Mouse (Mus musculus) left cerebral cortex, postnatal 14 days (tissue): ENCODE measurements around the gene Ablim1. TPM values are rescaled to one million over a fixed set of nuclear protein-coding genes. Genes with fewer than 3 reads are reported as not detected.
A peak's percentile ranks its signal among the peaks of the same experiment; 100 is the strongest.

Experiments
- DNase-seq, 2 experiments: peaks; one replicate each; pipeline ENCODE4 v3.0.0; 2021 to 2022; ENCODE audit warnings: low spot score in 2 of 2, mixed read lengths in 1 of 2
- intact Hi-C: fragments of 180-260 bp; cut with DNase I; formaldehyde crosslinking; loops from one replicate; pipeline ENCODE4 v1.15.1; 2025
- total RNA-seq, 2 experiments: library from RNA; stranded (reverse); gene quantifications; 2 replicates each; pipeline ENCODE4 v1.2.3; 2021

Ablim1 gene
- total RNA-seq, 2 experiments from 2014 or later, result 105 to 120 TPM

- DNase-seq, result peak in 1 of 2 experiments; percentile 37
- intact Hi-C loops, result no loop called here
These were observed 235.7 kb downstream of the Ablim1 start for GRCm38 (mm10) chr19:57078867-57079605.

DNA sequence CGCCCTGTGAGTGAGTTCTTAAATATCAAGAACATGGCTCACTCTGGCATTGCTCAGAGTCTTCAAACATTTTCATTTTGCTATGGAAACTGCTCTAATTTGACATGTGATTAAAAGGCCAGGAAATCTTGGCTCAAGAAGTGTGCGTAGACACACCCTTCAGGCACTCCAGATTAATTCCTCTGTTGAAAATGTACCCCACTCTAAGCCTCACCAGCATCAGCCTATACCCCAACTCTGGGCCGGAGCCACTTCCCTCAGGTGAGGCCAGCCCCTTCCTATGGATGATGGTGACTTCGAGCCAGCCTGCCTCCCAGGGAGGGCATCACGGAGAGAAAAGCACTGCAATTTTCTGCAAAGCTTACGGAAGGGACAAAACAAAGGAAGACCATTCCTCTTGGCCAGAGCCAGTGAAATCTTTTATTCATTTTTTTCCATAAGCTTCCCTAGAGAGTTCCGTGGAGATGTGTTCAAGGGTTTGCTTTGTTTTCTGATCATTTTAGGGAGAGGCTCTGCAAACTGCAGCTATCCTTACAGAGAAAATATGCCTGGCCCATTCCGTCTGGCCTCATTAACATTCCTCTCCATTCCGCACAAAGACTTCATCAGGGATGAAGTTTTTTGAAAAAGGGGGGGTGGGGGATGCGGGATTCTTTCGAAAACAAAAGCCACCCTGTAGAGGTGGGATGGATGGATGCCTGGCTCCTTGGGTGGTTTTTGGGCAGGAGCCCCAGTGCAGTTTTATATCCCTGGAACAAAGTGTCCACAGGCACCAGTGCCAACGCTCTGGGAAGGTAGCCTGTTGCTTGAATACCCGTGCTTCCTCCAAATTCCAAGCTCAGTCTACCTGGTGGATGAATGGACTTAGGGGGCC, 236.7 kb downstream of the Ablim1 start:
- no peak for DNase-seq
- intact Hi-C loops, result no loop called here

GRCm38 (mm10) chr19:57073450-57073849, 241.3 kb downstream of the Ablim1 start:
- DNase-seq, result no peak
- intact Hi-C loops, result no loop called here

GRCm38 (mm10) chr19:57072756-57073155, 242.0 kb downstream of the Ablim1 start:
- DNase-seq, result no peak
- intact Hi-C loops, result no loop called here

DNA sequence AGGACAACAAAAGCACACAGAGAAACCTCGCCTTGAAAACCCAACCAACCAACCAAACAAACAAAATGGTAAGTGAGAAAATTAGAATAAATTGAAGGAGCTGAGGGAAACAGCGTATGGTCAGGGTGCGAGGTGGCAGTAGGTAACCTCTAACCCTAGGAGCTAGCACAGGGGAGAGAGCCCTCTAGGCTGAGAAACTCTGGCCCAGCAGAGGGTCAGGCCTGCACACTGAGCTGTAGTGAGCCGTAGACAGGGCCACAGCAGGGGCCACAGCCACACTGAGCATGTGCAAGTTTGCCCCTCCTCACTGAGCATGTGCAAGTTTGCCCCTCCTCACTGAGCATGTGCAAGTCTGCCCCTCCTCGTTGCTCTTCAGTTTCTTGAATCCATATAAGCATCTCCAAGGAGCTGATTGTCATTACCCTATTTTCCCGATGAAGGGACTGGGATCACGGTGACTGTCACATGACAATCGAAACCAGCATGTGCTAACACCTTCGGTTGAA, 247.6 kb downstream of the Ablim1 start:
- no peak for DNase-seq
- intact Hi-C loops, result loop anchor here (2.0 to 5.0 kb wide), 3 partner anchors 40 to 260 kb away; no protein-coding TSS in a partner anchor

DNA sequence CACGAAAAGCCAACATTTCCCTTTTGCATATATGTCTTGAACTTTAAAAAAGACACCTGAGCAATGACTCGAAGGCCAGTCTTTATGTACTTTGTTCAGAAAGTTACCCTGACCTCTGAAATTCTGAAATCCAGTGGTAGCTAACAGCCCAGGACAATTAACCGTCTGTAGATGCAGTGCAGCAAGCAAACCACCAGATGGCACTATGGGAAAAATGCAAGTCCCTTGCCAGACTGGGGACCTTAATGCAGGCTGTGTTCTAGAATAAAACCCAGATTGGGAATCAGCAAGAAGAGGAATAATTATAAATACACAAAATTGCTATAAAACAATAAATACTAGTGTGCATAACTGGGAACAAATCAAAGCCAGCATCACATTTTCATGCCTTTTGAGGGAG, 248.4 kb downstream of the Ablim1 start:
- intact Hi-C loops, result loop anchor here (2.0 to 5.0 kb wide), 3 partner anchors 41 to 261 kb away; no protein-coding TSS in a partner anchor
- peak; percentile 72 to 79 for DNase-seq

- intact Hi-C loops, result no loop called here
- no peak for DNase-seq
These were observed 252.0 kb downstream of the Ablim1 start for GRCm38 (mm10) chr19:57062746-57063145.

DNA sequence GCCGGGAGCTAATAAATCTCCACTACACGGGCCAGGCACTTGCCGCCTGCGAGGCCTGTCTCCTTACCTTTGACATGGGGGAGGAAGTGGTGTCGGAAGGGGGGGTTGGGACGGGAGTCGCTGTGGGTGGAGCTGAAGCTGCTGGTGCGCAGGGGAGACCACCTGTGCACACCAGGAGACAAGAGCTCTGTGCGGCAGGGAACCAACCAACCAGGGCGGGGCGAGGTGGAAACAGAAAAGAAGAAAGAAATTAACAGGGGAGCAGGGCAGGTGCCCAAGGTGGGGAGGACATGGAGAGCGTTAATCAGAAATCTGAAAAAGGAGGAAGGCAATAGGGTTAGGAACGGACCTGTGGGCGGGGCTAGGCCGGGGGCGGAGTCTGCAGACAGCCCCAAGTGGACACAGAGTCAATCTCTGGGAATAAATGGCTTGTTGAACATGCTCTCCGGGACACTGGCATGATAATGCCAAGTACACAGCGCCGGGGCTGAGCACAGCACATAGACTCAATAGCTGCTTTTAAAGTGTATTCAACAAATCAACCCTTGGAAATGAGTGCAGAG, 255.6 kb downstream of the Ablim1 start:
- no peak for DNase-seq
- intact Hi-C loops, result no loop called here

DNA sequence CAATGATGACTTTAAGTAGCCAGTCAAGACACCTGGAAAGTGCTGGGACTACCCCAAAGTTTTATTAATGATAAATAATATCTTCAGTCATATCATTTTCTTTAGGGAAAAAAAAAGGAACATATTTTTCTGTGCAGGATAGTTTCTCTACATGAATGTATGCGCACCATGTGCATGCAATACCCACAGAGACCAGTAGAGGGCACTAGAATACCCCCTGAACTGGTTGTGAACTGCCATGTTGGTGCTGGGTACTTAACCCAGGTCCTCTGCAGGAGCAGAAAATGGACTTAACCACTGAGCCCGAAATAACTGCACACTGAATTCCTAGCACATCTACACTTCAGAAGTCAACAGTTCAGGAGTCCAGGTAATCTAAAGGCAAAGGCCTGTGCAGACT, 257.2 kb downstream of the Ablim1 start:
- intact Hi-C loops, result no loop called here
- DNase-seq, result no peak

GRCm38 (mm10) chr19:57055215-57056120, 259.3 kb downstream of the Ablim1 start:
- intact Hi-C loops, result no loop called here
- peak; percentile 32 to 60 for DNase-seq

- no peak for DNase-seq
- intact Hi-C loops, result no loop called here
These were observed 261.8 kb downstream of the Ablim1 start for GRCm38 (mm10) chr19:57052959-57053358.

GRCm38 (mm10) chr19:57052016-57052415, 262.7 kb downstream of the Ablim1 start:
- intact Hi-C loops, result no loop called here

DNA sequence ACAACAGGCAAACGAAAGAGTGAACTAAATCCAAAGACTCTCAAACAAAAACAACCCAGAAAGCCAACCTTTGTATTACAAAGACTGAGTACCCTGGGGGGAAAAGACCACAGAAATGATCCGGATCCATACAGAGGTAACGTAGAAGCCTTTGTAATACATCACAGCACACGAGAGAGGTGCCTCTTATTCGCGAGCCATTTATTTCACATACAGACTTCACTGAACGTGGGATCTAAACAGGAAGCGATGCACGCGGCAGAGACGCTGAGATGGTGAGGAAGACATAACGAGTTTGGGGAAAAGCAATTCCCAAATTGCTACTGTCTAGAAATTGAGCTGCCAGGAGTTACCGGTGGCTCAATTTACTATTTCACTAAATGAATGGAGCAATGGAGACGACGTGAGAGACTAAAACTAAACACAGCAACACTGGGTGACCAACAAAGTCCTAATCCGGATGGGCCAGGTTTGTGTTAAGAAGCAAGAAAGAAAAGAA, 265.1 kb downstream of the Ablim1 start:
- intact Hi-C loops, result no loop called here

More at GRCm38 (mm10) chr19:57052016-57052415, 262.7 kb downstream of the Ablim1 start:
- no peak for DNase-seq

DNA sequence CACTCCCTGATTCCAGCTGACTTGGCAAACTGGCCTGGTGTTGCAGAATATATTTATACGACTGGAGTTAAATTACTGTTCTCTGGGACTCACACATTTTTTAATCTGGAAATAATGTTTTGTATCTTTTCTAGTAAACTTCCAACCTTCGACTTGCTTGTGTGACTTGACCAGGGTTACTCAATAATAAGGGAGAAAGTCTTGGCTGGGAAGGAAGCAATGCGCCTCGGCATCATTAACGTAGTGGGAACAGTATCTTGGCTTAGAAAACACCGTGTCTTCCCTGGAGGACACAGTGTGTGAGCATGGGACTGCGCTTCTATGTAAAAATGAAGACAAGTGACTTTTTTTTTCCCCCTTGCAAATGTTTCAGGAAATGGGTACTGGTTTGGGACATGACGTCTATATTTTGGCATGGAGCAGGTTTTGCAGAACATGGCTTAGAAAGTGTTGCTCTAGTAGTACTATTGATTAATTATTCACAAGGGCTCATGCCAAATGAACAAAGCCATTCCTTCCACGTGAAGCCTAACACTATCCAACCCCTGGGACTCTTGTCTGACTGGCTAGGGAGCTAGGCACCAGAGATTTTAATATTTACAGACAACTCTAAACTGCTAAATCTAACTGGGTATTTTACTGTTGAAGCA, 266.9 kb downstream of the Ablim1 start:
- intact Hi-C loops, result no loop called here
- no peak for DNase-seq

More for the DNA sequence above, 265.1 kb downstream of the Ablim1 start:
- no peak for DNase-seq

GRCm38 (mm10) chr19:57039258-57039657, 275.5 kb downstream of the Ablim1 start:
- intact Hi-C loops, result no loop called here
- DNase-seq, result peak; percentile 31 to 35

DNA sequence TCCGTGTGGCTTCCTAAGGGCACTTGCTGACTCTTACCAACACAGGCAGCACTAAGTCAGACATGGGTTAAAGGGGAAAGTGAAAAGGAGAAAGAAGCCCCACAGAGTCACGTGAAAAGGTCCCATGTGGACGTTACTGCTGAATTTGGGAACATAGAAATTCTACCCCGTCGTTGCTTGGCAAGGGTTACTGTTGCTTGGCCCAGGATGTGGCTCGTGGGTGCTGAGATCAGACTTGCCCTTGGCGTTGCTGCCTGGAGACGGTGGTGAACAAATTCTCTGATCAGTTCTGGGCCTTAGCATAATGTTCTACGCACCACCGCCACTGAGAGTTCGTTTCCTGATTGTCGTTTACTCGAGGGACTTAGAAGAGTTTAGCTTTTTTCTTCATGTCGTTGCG, 277.9 kb downstream of the Ablim1 start:
- DNase-seq, result no peak
- intact Hi-C loops, result no loop called here

- intact Hi-C loops, result loop anchor here (5.0 kb wide), 1 partner anchor 114 kb away; no protein-coding TSS in a partner anchor
- peak; percentile 61 to 70 for DNase-seq
These were observed 283.1 kb downstream of the Ablim1 start for GRCm38 (mm10) chr19:57031582-57031981.

DNA sequence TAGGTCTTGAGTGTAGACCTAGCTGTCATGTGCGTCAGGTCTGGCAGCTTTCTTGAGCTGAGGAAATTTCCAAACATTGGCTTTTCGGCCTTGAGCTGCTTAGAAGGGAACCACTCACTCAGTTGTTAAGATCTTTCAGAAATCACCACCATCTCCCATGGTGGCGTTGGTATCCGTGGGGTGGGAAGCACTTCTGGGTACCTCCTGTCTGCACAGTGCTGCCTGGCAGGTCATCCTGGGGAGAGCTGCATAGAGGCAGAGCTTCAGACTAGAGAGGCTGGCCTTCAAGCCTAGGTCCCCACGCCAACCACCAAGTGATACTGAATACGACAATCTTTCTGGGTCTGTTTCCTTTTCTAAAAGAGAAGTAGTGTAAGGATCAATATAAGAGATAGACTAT, 285.3 kb downstream of the Ablim1 start:
- intact Hi-C loops, result no loop called here
- no peak for DNase-seq
